In the genomic region with DNA sequence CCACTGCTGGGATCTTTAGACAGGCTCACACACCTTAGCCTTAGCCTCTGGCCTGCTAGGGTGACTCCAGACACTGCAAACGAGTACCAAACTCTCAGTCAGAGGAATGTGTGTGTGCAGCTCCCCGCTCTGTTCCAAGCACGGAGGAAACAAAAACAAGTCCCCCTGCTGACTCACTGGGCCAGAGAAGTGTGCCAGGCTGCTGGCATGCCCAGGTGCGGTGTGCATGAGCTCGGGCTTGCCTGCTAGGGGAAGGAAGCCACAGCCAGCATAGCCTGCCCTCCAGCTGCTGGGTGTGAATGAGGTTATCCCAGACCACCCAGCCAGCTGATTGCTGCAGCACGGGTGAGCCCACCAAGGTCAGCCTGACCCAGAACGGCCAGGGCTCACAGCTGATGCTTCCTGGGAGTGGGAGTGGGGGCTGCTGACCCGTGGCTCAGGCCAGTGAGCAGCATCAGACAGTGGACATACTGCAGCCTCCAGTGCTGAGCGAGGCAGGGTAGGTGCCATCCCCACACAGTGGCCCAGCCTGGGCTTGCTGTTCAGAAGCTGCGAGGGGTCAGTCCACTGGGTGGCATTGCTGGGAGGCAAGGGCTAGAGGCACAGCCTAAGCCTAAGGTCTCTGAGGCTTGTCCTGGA, we compare ENCODE assay signal across 13 mouse cellular contexts. TPM values are rescaled to one million over a fixed set of nuclear protein-coding genes. Genes with fewer than 3 reads are reported as not detected.
DNase-seq lines count a peak whose midpoint lies in the region; ATAC-seq and TF ChIP-seq lines count a peak whose summit lies in the region.
"Had no signal": no experiment of that assay in that cellular context is flagged by ENCODE, and none has a peak within 500 bp of the region (broad histone marks: within the 10 kb centered on the region; RNA-seq: fewer than 3 reads in every experiment).

No protein-coding gene starts in this region.

- TF ChIP-seq POLR2A in liver, adult 2 months (IDR thresholded peaks at IDR 0.05; ENCODE audit: extremely low read depth, insufficient read depth, low read length): no peak

- H3K79me2 ChIP-seq in liver, adult 2 months (ENCODE audit: control insufficient read depth, insufficient read depth, low read length): no peaks in the 10 kb centered on the region; the same call in 1 of the 2 replicates

- peak; percentile 95 for DNase-seq in heart, adult 11 months
- DNase-seq in heart, postnatal 25 days (ENCODE audit: low spot score): no peak
- peak; percentile 51 for DNase-seq in liver, adult 2 months (ENCODE audit: extremely low read depth, low read depth, low spot score)
- no peak for DNase-seq in liver, embryonic 11.5 days (ENCODE audit: low spot score)
- DNase-seq in adrenal gland, postnatal 14 days: peak; percentile 52
- peak; percentile 19 to 37 for DNase-seq in kidney, postnatal 36 days
- DNase-seq in adipocyte (ENCODE audit: low spot score): no peak
- DNase-seq in spleen, postnatal 36 days (ENCODE audit: low spot score in 2 of 2): no peak
- DNase-seq: lung, postnatal 36 days; thymus, adult 2 months had no signal

- H3K9ac ChIP-seq in liver, adult 2 months (ENCODE audit: low read depth, low read length): peak overlapping the region; percentile 45
- no peak overlapping the region for H3K9ac ChIP-seq in liver, embryonic 11.5 days (ENCODE audit: low read depth, low read length)
- H3K9ac ChIP-seq: heart, embryonic 15.5 days; limb, embryonic 13.5 days had no signal

- no peaks in the 10 kb centered on the region for H3K36me3 ChIP-seq in liver, adult 2 months (ENCODE audit: control insufficient read depth, insufficient read depth, low read length)
- H3K36me3 ChIP-seq in liver, embryonic 11.5 days (ENCODE audit: control insufficient read depth, insufficient read depth, low read length): peaks cover 6% of the 10 kb centered on the region; the same call in 1 of the 2 replicates

- 73% methylated on average over 10 of the region's 10 CpGs for WGBS in liver, adult 2 months
- WGBS in liver, embryonic 11.5 days: 77% methylated on average over 10 of the region's 10 CpGs

- intact Hi-C loops in heart, postnatal 25 days (cut with DNase I): no loop called here

- TF ChIP-seq CTCF in liver, adult 2 months (IDR thresholded peaks at IDR 0.05; ENCODE audit: low read depth, low read length): no peak

- H3K4me2 ChIP-seq in liver, embryonic 11.5 days: no peak overlapping the region
- H3K4me2 ChIP-seq: heart, embryonic 15.5 days; limb, embryonic 13.5 days had no signal

- H3K4me1 ChIP-seq in liver, adult 2 months (ENCODE audit: control insufficient read depth, insufficient read depth, low read length): peaks cover 28% of the 10 kb centered on the region
- no peaks in the 10 kb centered on the region for H3K4me1 ChIP-seq in liver, embryonic 11.5 days (replicated peaks; ENCODE audit: control insufficient read depth, insufficient read depth, low read length)
- H3K4me1 ChIP-seq: limb, embryonic 13.5 days had no signal

- no peaks in the 10 kb centered on the region for H3K9me3 ChIP-seq in liver, embryonic 11.5 days (ENCODE audit: control insufficient read depth, low read length)
- H3K9me3 ChIP-seq: heart, embryonic 15.5 days; limb, embryonic 13.5 days had no signal

- peak overlapping the region; percentile 14; the same call in 1 of the 2 replicates for H3K27ac ChIP-seq in liver, adult 2 months (replicated peaks; ENCODE audit: insufficient read depth, low read depth, low read length)
- H3K27ac ChIP-seq in liver, embryonic 11.5 days (ENCODE audit: low read depth, low read length): no peak overlapping the region
- H3K27ac ChIP-seq: heart, embryonic 15.5 days; limb, embryonic 13.5 days had no signal

- ATAC-seq in liver, embryonic 11.5 days (replicated peaks; ENCODE audit: low FRiP score): no peak

- H3K27me3 ChIP-seq in liver, adult 2 months (ENCODE audit: control insufficient read depth, insufficient read depth, low read length): no peaks in the 10 kb centered on the region
- no peaks in the 10 kb centered on the region for H3K27me3 ChIP-seq in liver, embryonic 11.5 days (replicated peaks; ENCODE audit: control insufficient read depth, insufficient read depth, low read length)
- H3K27me3 ChIP-seq: heart, embryonic 15.5 days; limb, embryonic 13.5 days had no signal

- no peak overlapping the region for H3K4me3 ChIP-seq in liver, adult 2 months (ENCODE audit: insufficient read depth, low read depth, low read length)
- no peak overlapping the region for H3K4me3 ChIP-seq in liver, embryonic 11.5 days (ENCODE audit: low read depth, low read length)
- H3K4me3 ChIP-seq: heart, embryonic 15.5 days; limb, embryonic 13.5 days had no signal

RNA-seq across cellular contexts. Expression of a gene that starts 8.2 kb away (rescaled TPM):
- 10 to 100 TPM; 33.2 to 37.1 TPM for total RNA-seq in heart, postnatal 25 days (2021)
- 18.1 and 28.9 TPM in 2 replicates for total RNA-seq in liver, adult 2 months (2014; rRNA removed)
- 41.9 and 42.0 TPM in 2 replicates for polyA plus RNA-seq in liver, adult 2 months (2012; rRNA removed)
- polyA plus RNA-seq in liver, embryonic 11.5 days (2014; fragmentation: Nextera tagmentation; extraction: Ambion mirVana): 32.8 and 35.1 TPM in 2 replicates
- total RNA-seq in adrenal gland, postnatal 14 days (2021): 63.6 and 70.5 TPM in 2 replicates

RNA-seq across cellular contexts. Expression of a gene that starts 15.8 kb away (rescaled TPM):
- total RNA-seq in heart, postnatal 25 days (2021): 10 to 100 TPM in 1 of 2 experiments, 1 to 10 TPM in 1; 9.3 to 12.6 TPM
- total RNA-seq in liver, adult 2 months (2014; rRNA removed): 40.6 and 78.9 TPM in 2 replicates
- polyA plus RNA-seq in liver, adult 2 months (2012; rRNA removed): 47.6 and 52.4 TPM in 2 replicates
- 5.1 and 5.5 TPM in 2 replicates for polyA plus RNA-seq in liver, embryonic 11.5 days (2014; fragmentation: Nextera tagmentation; extraction: Ambion mirVana)
- 33.5 and 35.6 TPM in 2 replicates for total RNA-seq in adrenal gland, postnatal 14 days (2021)

RNA-seq across cellular contexts. Expression of a gene that starts 18.9 kb away (rescaled TPM):
- 1 to 10 TPM; 1.2 to 1.3 TPM for total RNA-seq in heart, postnatal 25 days (2021)
- 410 and 645 TPM in 2 replicates for total RNA-seq in liver, adult 2 months (2014; rRNA removed)
- 648 and 709 TPM in 2 replicates for polyA plus RNA-seq in liver, adult 2 months (2012; rRNA removed)
- not detected in 2 replicates for polyA plus RNA-seq in liver, embryonic 11.5 days (2014; fragmentation: Nextera tagmentation; extraction: Ambion mirVana)
- total RNA-seq in adrenal gland, postnatal 14 days (2021): 3.5 and 28.1 TPM in 2 replicates
- polyA plus RNA-seq: forebrain, embryonic 11.5 days; heart, embryonic 15.5 days; limb, embryonic 13.5 days had no signal

RNA-seq across cellular contexts. Expression of a gene that starts 22.6 kb away (rescaled TPM):
- 1 to 10 TPM; 8.8 to 9.6 TPM for total RNA-seq in heart, postnatal 25 days (2021)
- total RNA-seq in liver, adult 2 months (2014; rRNA removed): 11.7 and 23.2 TPM in 2 replicates
- 18.6 and 25.9 TPM in 2 replicates for polyA plus RNA-seq in liver, adult 2 months (2012; rRNA removed)
- polyA plus RNA-seq in liver, embryonic 11.5 days (2014; fragmentation: Nextera tagmentation; extraction: Ambion mirVana): 2.3 and 2.5 TPM in 2 replicates
- total RNA-seq in adrenal gland, postnatal 14 days (2021): 43.0 and 43.7 TPM in 2 replicates

Comparison
In these comparisons a context has a peak if more than half of its experiments do, and no peak if none do; other contexts are left out.
1. DNase-seq: peak in heart, adult 11 months (single experiment), liver, adult 2 months (single experiment), adrenal gland, postnatal 14 days (single experiment) and kidney, postnatal 36 days (2 of 2); none in heart, postnatal 25 days (single experiment), liver, embryonic 11.5 days (single experiment), adipocyte (single experiment) and spleen, postnatal 36 days (0 of 2).
2. RNA of a gene that starts 18.9 kb away (total RNA-seq): 410 to 645 TPM in liver, adult 2 months; 3.5 to 28.1 TPM in adrenal gland, postnatal 14 days and 1.2 to 1.3 TPM in heart, postnatal 25 days; every median in the first group is over 10 times any median in the second.